Mouse (Mus musculus): Measurements from ENCODE around the gene Zfp931. TPM values are rescaled to one million over a fixed set of nuclear protein-coding genes. Genes with fewer than 3 reads are reported as not detected.
"Not testable (repeated sequence)": the region's sequence is repeated elsewhere in the genome, so short reads cannot be mapped to it uniquely, and the experiment has no call there.

The Zfp931 gene
- polyA plus RNA-seq (2014; fragmentation: Nextera tagmentation; extraction: Ambion mirVana), result 18.9 and 21.1 TPM in 2 replicates

GRCm38 (mm10) chr2:178078166-178078717, at the start of gene Zfp931:
TSS of gene Zfp931 (minus strand) at chr2:178078476.
- not testable (repeated sequence) for H3K36me3 ChIP-seq (ENCODE audit: control insufficient read depth, insufficient read depth, low read length); H3K27ac ChIP-seq (ENCODE audit: low read length); H3K27me3 ChIP-seq (ENCODE audit: control insufficient read depth, insufficient read depth, low read length); H3K9me3 ChIP-seq (ENCODE audit: control insufficient read depth, low read depth, low read length); H3K9ac ChIP-seq (replicated peaks; ENCODE audit: low read depth, low read length); ATAC-seq (ENCODE audit: insufficient number of reproducible peaks, insufficient read depth, low FRiP score, low read depth); H3K4me1 ChIP-seq (ENCODE audit: control insufficient read depth, insufficient read depth, low read length)
- Histone ChIP-seq H3K4me2 (replicated peaks; ENCODE audit: low read depth, low read length) (peak within 1 kb of the TSS; percentile 26; the same call in 1 of the 2 replicates), H3K4me3 (ENCODE audit: low read depth, low read length) (peak within 1 kb of the TSS; percentile 31)
- WGBS, result 0% methylated on average over 3 of the region's 14 CpGs

- no peaks in the 10 kb centered on the region for H3K36me3 ChIP-seq (ENCODE audit: control insufficient read depth, insufficient read depth, low read length)
- H3K9me3 ChIP-seq (ENCODE audit: control insufficient read depth, low read depth, low read length), result no peaks in the 10 kb centered on the region
- H3K4me1 ChIP-seq (ENCODE audit: control insufficient read depth, insufficient read depth, low read length), result no peaks in the 10 kb centered on the region
- 91% methylated on average over 7 of the region's 7 CpGs for WGBS
- no peak overlapping the region for H3K4me2 ChIP-seq (replicated peaks; ENCODE audit: low read depth, low read length)
- no peak overlapping the region for H3K27ac ChIP-seq (ENCODE audit: low read length)
- H3K9ac ChIP-seq (replicated peaks; ENCODE audit: low read depth, low read length), result no peak overlapping the region
- no peak overlapping the region for H3K4me3 ChIP-seq (ENCODE audit: low read depth, low read length)
- H3K27me3 ChIP-seq (ENCODE audit: control insufficient read depth, insufficient read depth, low read length), result no peaks in the 10 kb centered on the region
- no peak for ATAC-seq (ENCODE audit: insufficient number of reproducible peaks, insufficient read depth, low FRiP score, low read depth)
Observed at GRCm38 (mm10) chr2:178126041-178126820, 48.0 kb upstream of the Zfp931 start.

GRCm38 (mm10) chr2:178125427-178125826, 47.2 kb upstream of the Zfp931 start:
- Histone ChIP-seq H3K9ac (replicated peaks; ENCODE audit: low read depth, low read length) (no peak overlapping the region), H3K4me3 (ENCODE audit: low read depth, low read length) (no peak overlapping the region), H3K4me2 (replicated peaks; ENCODE audit: low read depth, low read length) (no peak overlapping the region), H3K27me3 (ENCODE audit: control insufficient read depth, insufficient read depth, low read length) (no peaks in the 10 kb centered on the region), H3K4me1 (ENCODE audit: control insufficient read depth, insufficient read depth, low read length) (no peaks in the 10 kb centered on the region), H3K27ac (ENCODE audit: low read length) (no peak overlapping the region), H3K9me3 (ENCODE audit: control insufficient read depth, low read depth, low read length) (no peaks in the 10 kb centered on the region), H3K36me3 (ENCODE audit: control insufficient read depth, insufficient read depth, low read length) (no peaks in the 10 kb centered on the region)
- ATAC-seq (ENCODE audit: insufficient number of reproducible peaks, insufficient read depth, low FRiP score, low read depth), result no peak
- WGBS, result 78% methylated on average over 8 of the region's 8 CpGs

- no peaks in the 10 kb centered on the region for H3K36me3 ChIP-seq (ENCODE audit: control insufficient read depth, insufficient read depth, low read length)
- ATAC-seq (ENCODE audit: insufficient number of reproducible peaks, insufficient read depth, low FRiP score, low read depth), result no peak
- H3K9me3 ChIP-seq (ENCODE audit: control insufficient read depth, low read depth, low read length), result no peaks in the 10 kb centered on the region
- no peak overlapping the region for H3K27ac ChIP-seq (ENCODE audit: low read length)
- no peak overlapping the region for H3K9ac ChIP-seq (replicated peaks; ENCODE audit: low read depth, low read length)
- H3K4me1 ChIP-seq (ENCODE audit: control insufficient read depth, insufficient read depth, low read length), result no peaks in the 10 kb centered on the region
- H3K27me3 ChIP-seq (ENCODE audit: control insufficient read depth, insufficient read depth, low read length), result peaks cover 3% of the 10 kb centered on the region; the same call in 1 of the 2 replicates
- no peak overlapping the region for H3K4me3 ChIP-seq (ENCODE audit: low read depth, low read length)
- H3K4me2 ChIP-seq (replicated peaks; ENCODE audit: low read depth, low read length), result no peak overlapping the region
- 75% methylated on average over 15 of the region's 15 CpGs for WGBS
Observed at GRCm38 (mm10) chr2:178123466-178123865, 45.2 kb upstream of the Zfp931 start.

- no peaks in the 10 kb centered on the region for H3K4me1 ChIP-seq (ENCODE audit: control insufficient read depth, insufficient read depth, low read length)
- 37% methylated on average over 4 of the region's 4 CpGs for WGBS
- no peak for ATAC-seq (ENCODE audit: insufficient number of reproducible peaks, insufficient read depth, low FRiP score, low read depth)
- no peak overlapping the region for H3K4me3 ChIP-seq (ENCODE audit: low read depth, low read length)
- no peaks in the 10 kb centered on the region for H3K9me3 ChIP-seq (ENCODE audit: control insufficient read depth, low read depth, low read length)
- H3K4me2 ChIP-seq (replicated peaks; ENCODE audit: low read depth, low read length), result no peak overlapping the region
- peaks cover 3% of the 10 kb centered on the region; the same call in 1 of the 2 replicates for H3K27me3 ChIP-seq (ENCODE audit: control insufficient read depth, insufficient read depth, low read length)
- H3K27ac ChIP-seq (ENCODE audit: low read length), result no peak overlapping the region
- no peak overlapping the region for H3K9ac ChIP-seq (replicated peaks; ENCODE audit: low read depth, low read length)
- no peaks in the 10 kb centered on the region for H3K36me3 ChIP-seq (ENCODE audit: control insufficient read depth, insufficient read depth, low read length)
Observed at GRCm38 (mm10) chr2:178121946-178122665, 43.8 kb upstream of the Zfp931 start.

GRCm38 (mm10) chr2:178121375-178121688, 43.1 kb upstream of the Zfp931 start:
- WGBS, result 60% methylated on average over 2 of the region's 2 CpGs
- Histone ChIP-seq H3K27me3 (ENCODE audit: control insufficient read depth, insufficient read depth, low read length) (peaks cover 3% of the 10 kb centered on the region; the same call in 1 of the 2 replicates), H3K27ac (ENCODE audit: low read length) (no peak overlapping the region), H3K4me3 (ENCODE audit: low read depth, low read length) (no peak overlapping the region), H3K36me3 (ENCODE audit: control insufficient read depth, insufficient read depth, low read length) (no peaks in the 10 kb centered on the region), H3K4me1 (ENCODE audit: control insufficient read depth, insufficient read depth, low read length) (no peaks in the 10 kb centered on the region), H3K9me3 (ENCODE audit: control insufficient read depth, low read depth, low read length) (no peaks in the 10 kb centered on the region), H3K9ac (replicated peaks; ENCODE audit: low read depth, low read length) (no peak overlapping the region), H3K4me2 (replicated peaks; ENCODE audit: low read depth, low read length) (no peak overlapping the region)
- ATAC-seq (ENCODE audit: insufficient number of reproducible peaks, insufficient read depth, low FRiP score, low read depth), result no peak

GRCm38 (mm10) chr2:178120651-178121374, 42.5 kb upstream of the Zfp931 start:
- no peak overlapping the region for H3K27ac ChIP-seq (ENCODE audit: low read length)
- H3K36me3 ChIP-seq (ENCODE audit: control insufficient read depth, insufficient read depth, low read length), result no peaks in the 10 kb centered on the region
- no peak overlapping the region for H3K4me3 ChIP-seq (ENCODE audit: low read depth, low read length)
- H3K4me1 ChIP-seq (ENCODE audit: control insufficient read depth, insufficient read depth, low read length), result no peaks in the 10 kb centered on the region
- 90% methylated on average over 8 of the region's 8 CpGs for WGBS
- no peaks in the 10 kb centered on the region for H3K9me3 ChIP-seq (ENCODE audit: control insufficient read depth, low read depth, low read length)
- H3K4me2 ChIP-seq (replicated peaks; ENCODE audit: low read depth, low read length), result no peak overlapping the region
- no peak overlapping the region for H3K9ac ChIP-seq (replicated peaks; ENCODE audit: low read depth, low read length)
- peaks cover 3% of the 10 kb centered on the region; the same call in 1 of the 2 replicates for H3K27me3 ChIP-seq (ENCODE audit: control insufficient read depth, insufficient read depth, low read length)
- ATAC-seq (ENCODE audit: insufficient number of reproducible peaks, insufficient read depth, low FRiP score, low read depth), result no peak

GRCm38 (mm10) chr2:178120356-178120645, 42.0 kb upstream of the Zfp931 start:
- Histone ChIP-seq H3K9ac (replicated peaks; ENCODE audit: low read depth, low read length) (no peak overlapping the region), H3K27me3 (ENCODE audit: control insufficient read depth, insufficient read depth, low read length) (peaks cover 3% of the 10 kb centered on the region; the same call in 1 of the 2 replicates), H3K9me3 (ENCODE audit: control insufficient read depth, low read depth, low read length) (no peaks in the 10 kb centered on the region), H3K36me3 (ENCODE audit: control insufficient read depth, insufficient read depth, low read length) (no peaks in the 10 kb centered on the region), H3K4me1 (ENCODE audit: control insufficient read depth, insufficient read depth, low read length) (no peaks in the 10 kb centered on the region), H3K4me2 (replicated peaks; ENCODE audit: low read depth, low read length) (no peak overlapping the region), H3K27ac (ENCODE audit: low read length) (no peak overlapping the region), H3K4me3 (ENCODE audit: low read depth, low read length) (no peak overlapping the region)
- no peak for ATAC-seq (ENCODE audit: insufficient number of reproducible peaks, insufficient read depth, low FRiP score, low read depth)

Measured in stomach, embryonic 14.5 days (tissue).